Mouse (Mus musculus) MEL (cell line): ENCODE measurements at regions not wholly inside any gene's neighbourhood (a gene's known extent, or its start where the extent isn't known, plus 50 kb on each side); places are given as distances from the start of the nearest gene placed in this dataset.

Source experiments
- DNase-seq: peaks from one replicate; pipeline ENCODE4 v3.0.0; 2011; ENCODE audit warnings: low read depth, low spot score
- H3K27ac ChIP-seq: 2 replicates; pipeline ENCODE4 v1.5.1; 2012; ENCODE audit warnings: low read depth, mild to moderate bottlenecking, control low read depth, low read length, moderate library complexity; ENCODE audit not compliant: control insufficient read depth
- H3K27me3 ChIP-seq, 2 experiments: fragments of 150-350 bp in 1 of 2; sonication (generic) in 1 of 2; 2 replicates each; pipeline ENCODE4 v1.6.1; 2012; ENCODE audit warnings: low read length in 2 of 2, mild to moderate bottlenecking in 2 of 2, improper control_type of control experiment in 1 of 2, moderate library complexity in 1 of 2; ENCODE audit not compliant: insufficient read depth in 2 of 2, control insufficient read depth in 1 of 2
- H3K36me3 ChIP-seq, 2 experiments: 2 replicates each; pipeline ENCODE4 v1.6.1; 2012 to 2014; ENCODE audit warnings: low read length in 2 of 2, improper control_type of control experiment in 1 of 2, inconsistent platforms in 1 of 2, mild to moderate bottlenecking in 1 of 2; ENCODE audit not compliant: insufficient read depth in 2 of 2, control insufficient read depth in 1 of 2
- H3K4me1 ChIP-seq, 2 experiments: fragments of 150-350 bp in 1 of 2; sonication (generic) in 1 of 2; 2 replicates each; pipeline ENCODE4 v1.6.1; 2012; ENCODE audit warnings: low read length in 2 of 2, improper control_type of control experiment in 1 of 2, mild to moderate bottlenecking in 1 of 2; ENCODE audit not compliant: insufficient read depth in 2 of 2, control insufficient read depth in 1 of 2
- H3K4me3 ChIP-seq, 2 experiments: fragments of 150-350 bp in 1 of 2; sonication (generic) in 1 of 2; 2 replicates each; pipeline ENCODE4 v1.5.1; 2012; ENCODE audit warnings: low read depth in 2 of 2, low read length in 2 of 2, mild to moderate bottlenecking in 2 of 2, moderate library complexity in 2 of 2, control low read depth in 1 of 2, improper control_type of control experiment in 1 of 2; ENCODE audit not compliant: control insufficient read depth in 1 of 2, insufficient read depth in 1 of 2
- H3K79me2 ChIP-seq: 2 replicates; pipeline ENCODE4 v1.6.1; 2012; ENCODE audit warnings: mild to moderate bottlenecking, low read length, moderate library complexity; ENCODE audit not compliant: control insufficient read depth, poor library complexity, insufficient read depth
- H3K9ac ChIP-seq: 2 replicates; pipeline ENCODE4 v1.6.1; 2012; ENCODE audit warnings: low read depth, mild to moderate bottlenecking, control low read depth, low read length, moderate library complexity; ENCODE audit not compliant: control insufficient read depth, poor library complexity, severe bottlenecking
- H3K9me3 ChIP-seq: fragments of 150-350 bp; sonication (generic); replicated peaks from 2 replicates; pipeline ENCODE4 v1.6.1; 2012; ENCODE audit warnings: mild to moderate bottlenecking, low read length, improper control_type of control experiment, moderate library complexity; ENCODE audit not compliant: insufficient read depth
- BHLHE40 ChIP-seq: IDR thresholded peaks from 2 replicates; pipeline ENCODE4 v1.6.1; 2012; ENCODE audit warnings: low read depth, mild to moderate bottlenecking, inconsistent platforms, low read length, improper control_type of control experiment, borderline replicate concordance
- CHD1 ChIP-seq: IDR thresholded peaks from 2 replicates; pipeline ENCODE4 v1.6.1; 2012; ENCODE audit warnings: low read depth, mild to moderate bottlenecking, inconsistent platforms, low read length, improper control_type of control experiment
- ELF1 ChIP-seq: IDR thresholded peaks from 2 replicates; pipeline ENCODE4 v1.6.1; 2014; ENCODE audit warnings: low read depth, mild to moderate bottlenecking, inconsistent platforms, low read length, improper control_type of control experiment, moderate library complexity
- GABPA ChIP-seq: IDR thresholded peaks from 2 replicates; pipeline ENCODE4 v1.6.1; 2012; ENCODE audit warnings: low read depth, mild to moderate bottlenecking, inconsistent platforms, low read length, improper control_type of control experiment, moderate library complexity
- HCFC1 ChIP-seq: IDR thresholded peaks from 2 replicates; pipeline ENCODE4 v1.6.1; 2012; ENCODE audit warnings: low read depth, mild to moderate bottlenecking, inconsistent platforms, low read length, improper control_type of control experiment, moderate library complexity
- JUND ChIP-seq: IDR thresholded peaks from 2 replicates; pipeline ENCODE4 v1.6.1; 2011; ENCODE audit warnings: low read depth, mild to moderate bottlenecking, improper control_type of control experiment, low read length
- KAT2A ChIP-seq: conservative IDR thresholded peaks from 2 replicates; pipeline ENCODE4 v1.6.1; 2012; ENCODE audit warnings: low read depth, low read length, improper control_type of control experiment, inconsistent platforms
- MAX ChIP-seq: IDR thresholded peaks from 2 replicates; pipeline ENCODE4 v1.6.1; 2011; ENCODE audit warnings: low read length, improper control_type of control experiment
- MEF2A ChIP-seq: IDR thresholded peaks from 2 replicates; pipeline ENCODE4 v1.6.1; 2014; ENCODE audit warnings: low read depth, mild to moderate bottlenecking, inconsistent platforms, low read length, improper control_type of control experiment; ENCODE audit not compliant: poor library complexity, insufficient replicate concordance, severe bottlenecking; ENCODE audit errors: extremely low read depth
- MXI1 ChIP-seq: IDR thresholded peaks from 2 replicates; pipeline ENCODE4 v1.6.1; 2011; ENCODE audit warnings: mild to moderate bottlenecking, low read depth, low read length, improper control_type of control experiment
- MYC ChIP-seq: IDR thresholded peaks from 2 replicates; pipeline ENCODE4 v1.6.1; 2011; ENCODE audit warnings: low read depth, mild to moderate bottlenecking, low read length, improper control_type of control experiment, moderate library complexity
- NRF1 ChIP-seq: IDR thresholded peaks from 2 replicates; pipeline ENCODE4 v1.6.1; 2014; ENCODE audit warnings: low read depth, mild to moderate bottlenecking, inconsistent platforms, low read length, improper control_type of control experiment, moderate library complexity; ENCODE audit not compliant: poor library complexity, insufficient read depth, severe bottlenecking
- SIN3A ChIP-seq: IDR thresholded peaks from 2 replicates; pipeline ENCODE4 v1.6.1; 2012; ENCODE audit warnings: low read length, improper control_type of control experiment, inconsistent platforms
- SMC3 ChIP-seq: IDR thresholded peaks from 2 replicates; pipeline ENCODE4 v1.6.1; 2011; ENCODE audit warnings: low read depth, low read length, improper control_type of control experiment
- TCF12 ChIP-seq: IDR thresholded peaks from 2 replicates; pipeline ENCODE4 v1.6.1; 2014; ENCODE audit warnings: low read depth, mild to moderate bottlenecking, inconsistent platforms, low read length, improper control_type of control experiment, moderate library complexity
- USF2 ChIP-seq, 2 experiments: IDR thresholded peaks; 2 replicates each; pipeline ENCODE4 v1.6.1; 2011 to 2012; ENCODE audit warnings: improper control_type of control experiment in 2 of 2, low read length in 2 of 2, borderline replicate concordance in 1 of 2, inconsistent platforms in 1 of 2, low read depth in 1 of 2, mild to moderate bottlenecking in 1 of 2; ENCODE audit not compliant: insufficient read depth in 1 of 2
- ZC3H11A ChIP-seq: IDR thresholded peaks from 2 replicates; pipeline ENCODE4 v1.6.1; 2012; ENCODE audit warnings: low read depth, mild to moderate bottlenecking, inconsistent platforms, low read length, improper control_type of control experiment
- ZMIZ1 ChIP-seq: IDR thresholded peaks from 2 replicates; pipeline ENCODE4 v1.6.1; 2012; ENCODE audit warnings: low read depth, mild to moderate bottlenecking, inconsistent platforms, low read length, improper control_type of control experiment, moderate library complexity

DNA sequence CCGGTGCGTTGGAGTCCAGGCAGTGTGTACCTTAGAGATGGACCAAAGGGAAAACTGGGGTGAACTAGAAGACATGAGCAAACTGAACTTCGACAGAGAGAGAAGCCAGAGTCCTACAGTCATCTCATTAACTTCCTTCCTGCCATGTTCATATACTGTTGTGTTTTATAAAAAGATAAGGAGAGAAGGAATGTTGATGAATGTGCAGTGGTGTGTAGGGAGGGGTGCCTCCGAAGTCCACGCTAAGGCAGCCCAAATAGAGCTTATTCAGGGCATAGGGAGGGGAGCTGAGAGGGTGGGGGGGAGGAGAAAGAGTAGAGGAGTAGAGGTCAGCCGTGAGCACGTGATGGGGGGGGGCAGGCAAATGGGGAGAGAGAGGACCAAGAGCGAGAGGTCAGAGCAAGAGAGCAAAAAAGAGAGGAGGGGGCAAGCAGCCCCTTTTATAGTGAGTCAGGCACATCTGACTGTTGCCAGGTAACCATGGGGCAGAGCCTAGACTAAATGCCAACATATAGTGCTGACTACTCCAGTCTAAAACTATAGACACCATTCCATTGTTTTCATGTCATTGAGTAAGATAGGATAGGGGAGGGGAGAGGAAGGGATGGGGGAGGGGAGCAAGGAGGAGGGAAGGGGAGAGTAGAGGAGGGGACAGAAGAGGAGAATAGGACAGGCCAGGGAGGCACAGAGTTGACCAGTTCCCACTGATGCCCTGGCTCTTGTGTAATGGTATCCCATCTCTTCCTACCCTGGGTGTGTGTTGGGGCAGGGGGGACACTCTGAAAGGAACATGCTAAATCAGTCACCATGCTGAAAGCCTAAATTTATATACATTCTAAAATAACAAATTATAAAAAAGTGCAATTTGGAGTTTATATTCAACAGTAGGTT, 100.4 kb upstream of the Tmem150c start:
- Histone ChIP-seq H3K27me3 (no peaks in the 10 kb centered on the region), H3K4me1 (peaks cover 0 to 3% of the 10 kb centered on the region in 2 experiments; a peak in 1 of 4 replicates), H3K9me3 (no peaks in the 10 kb centered on the region), H3K36me3 (no peaks in the 10 kb centered on the region), H3K79me2 (no peaks in the 10 kb centered on the region), H3K9ac (no peak overlapping the region), H3K4me3 (no peak overlapping the region), H3K27ac (no peak overlapping the region)
- TF ChIP-seq MXI1 (no peak), MYC (no peak), SIN3A (no peak), ZMIZ1 (no peak), BHLHE40 (no peak), SMC3 (no peak), ZC3H11A (no peak), MEF2A (no peak), KAT2A (no peak), GABPA (no peak), USF2 (IDR thresholded peaks at IDR 0.05; ENCODE audit: borderline replicate concordance in 1 of 2, insufficient read depth in 1 of 2, low read depth in 1 of 2, low read length in 2 of 2) (no peak), TCF12 (no peak), NRF1 (no peak), HCFC1 (no peak), ELF1 (no peak)
- DNase-seq, result no peak

- Histone ChIP-seq H3K4me1 (peaks cover 0 to 3% of the 10 kb centered on the region in 2 experiments; a peak in 1 of 4 replicates), H3K27ac (no peak overlapping the region), H3K4me3 (no peak overlapping the region), H3K9ac (no peak overlapping the region), H3K27me3 (no peaks in the 10 kb centered on the region), H3K9me3 (no peaks in the 10 kb centered on the region), H3K79me2 (no peaks in the 10 kb centered on the region), H3K36me3 (no peaks in the 10 kb centered on the region)
- no peak for DNase-seq
- TF ChIP-seq CHD1 (no peak), TCF12 (no peak), ELF1 (no peak), JUND (no peak), MAX (no peak)
Measured at GRCm38 (mm10) chr5:100258952-100259710, 99.5 kb upstream of the Tmem150c start.
